Mouse (Mus musculus) layer of hippocampus, postnatal 36 days (tissue): Measurements from ENCODE around the gene Parl. TPM values are rescaled to one million over a fixed set of nuclear protein-coding genes. Genes with fewer than 3 reads are reported as not detected.
A peak's percentile ranks its signal among the peaks of the same experiment; 100 is the strongest.

Experiments
- DNase-seq, 2 experiments: peaks; one replicate each; pipeline ENCODE4 v3.0.0; 2022
- total RNA-seq, 2 experiments: library from RNA; stranded (reverse); gene quantifications; 2 replicates each; pipeline ENCODE4 v1.2.3; 2021

The Parl gene
- 10 to 100 TPM; 56.2 to 61.9 TPM for total RNA-seq

DNA sequence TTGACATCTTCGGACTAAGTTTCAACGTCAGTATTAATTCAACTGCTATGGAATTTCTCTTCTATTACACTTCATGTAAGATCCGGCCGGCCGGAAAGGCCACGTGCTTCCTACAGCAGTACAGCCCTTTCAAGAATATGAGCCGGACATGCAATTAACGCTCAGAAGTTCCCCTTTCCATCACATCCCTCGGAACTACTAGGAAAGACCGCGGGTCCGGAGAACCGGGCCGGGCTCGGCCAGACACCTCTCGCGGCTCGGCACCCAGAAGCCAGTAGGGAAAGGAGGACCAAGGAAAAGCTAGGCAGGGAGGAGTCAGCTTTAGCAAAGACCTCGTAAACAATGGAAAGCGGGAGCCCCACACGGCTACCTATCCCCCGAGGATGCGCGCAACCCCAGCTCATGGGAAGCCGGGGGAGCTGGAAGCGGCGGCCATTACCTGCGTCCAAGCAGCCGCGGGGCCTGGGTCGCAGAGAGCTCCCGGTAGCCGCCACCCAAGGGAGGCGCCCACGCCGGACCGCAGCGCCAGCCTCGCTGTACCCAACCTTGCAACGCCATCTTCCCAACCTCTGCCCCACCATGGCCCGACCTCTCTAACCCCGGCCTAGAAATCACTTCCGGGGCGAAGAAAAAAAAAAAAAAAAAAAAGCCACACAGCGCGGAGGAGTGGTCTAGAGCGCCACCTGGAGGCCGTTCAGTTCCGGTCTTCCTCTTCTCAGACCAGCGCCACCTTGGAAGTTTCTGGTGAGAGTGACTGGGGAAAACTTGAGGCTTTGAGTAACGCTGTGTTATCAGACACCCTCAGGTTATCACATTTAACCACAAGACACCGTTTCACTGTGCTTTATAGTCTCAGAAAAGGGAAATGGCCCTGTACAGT is at the start of gene Parl:
Gene Parl (minus strand): TSS at position 618 of the 880 bp plus-strand sequence.
- peak; percentile 71 to 72 for DNase-seq

DNA sequence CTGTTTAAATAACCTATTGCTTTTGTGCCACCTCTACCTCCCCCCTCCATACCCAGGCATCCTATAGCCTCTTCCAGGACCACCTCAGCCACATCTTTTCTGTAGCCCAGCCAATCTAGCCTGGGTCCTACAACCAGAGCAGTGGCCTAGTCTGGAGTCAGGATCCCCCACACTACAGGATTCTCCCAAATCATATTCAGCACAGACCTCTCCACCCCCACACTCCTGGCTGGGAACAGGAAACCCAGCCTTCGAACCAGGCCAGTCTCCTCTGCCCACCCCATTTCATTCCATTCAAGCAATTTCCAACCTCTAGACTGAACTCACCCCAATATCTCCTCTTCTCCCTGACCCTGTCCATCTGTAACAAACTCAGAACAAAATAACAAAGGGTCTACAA is 43.3 kb upstream of the Parl start:
- DNase-seq, result no peak

DNA sequence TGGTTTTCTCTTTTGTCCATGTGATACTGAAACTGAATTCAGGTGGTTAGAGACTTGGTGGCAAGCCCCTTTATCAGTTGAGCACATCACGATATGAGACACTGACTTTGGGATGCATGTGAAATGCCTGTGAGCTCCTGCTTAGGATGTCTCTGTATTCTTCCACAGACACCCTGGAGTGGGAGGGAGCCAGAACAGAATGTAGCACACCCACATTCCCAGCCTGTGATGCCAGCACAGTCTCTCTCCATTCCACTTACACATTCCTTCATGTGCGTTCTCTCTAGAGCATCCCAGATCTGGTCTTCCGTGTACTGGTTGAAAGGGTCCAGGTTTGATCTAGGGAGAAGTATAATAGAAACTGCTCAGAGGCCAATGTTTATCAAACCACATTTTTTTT is 36.4 kb upstream of the Parl start:
- peak; percentile 61 to 62 for DNase-seq

DNA sequence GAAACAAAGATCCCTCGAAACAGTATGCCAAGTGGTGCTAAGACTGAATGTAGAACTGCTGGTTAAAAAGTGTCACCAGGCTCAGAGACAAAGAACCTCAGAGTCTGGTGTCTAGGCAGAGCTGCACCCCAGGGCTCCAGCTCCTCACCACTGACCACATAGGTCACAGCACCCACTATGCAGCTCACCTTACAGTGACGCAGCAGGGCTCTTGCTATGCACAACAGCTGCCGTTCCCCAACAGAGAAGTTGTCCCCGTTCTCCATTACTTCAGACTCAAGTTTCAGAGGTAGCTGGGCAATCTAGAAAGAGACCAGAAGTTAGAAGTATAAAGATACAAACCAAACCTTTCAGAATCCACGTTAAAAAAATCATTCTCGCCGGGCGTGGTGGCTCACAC is 32.7 kb upstream of the Parl start:
- no peak for DNase-seq

DNA sequence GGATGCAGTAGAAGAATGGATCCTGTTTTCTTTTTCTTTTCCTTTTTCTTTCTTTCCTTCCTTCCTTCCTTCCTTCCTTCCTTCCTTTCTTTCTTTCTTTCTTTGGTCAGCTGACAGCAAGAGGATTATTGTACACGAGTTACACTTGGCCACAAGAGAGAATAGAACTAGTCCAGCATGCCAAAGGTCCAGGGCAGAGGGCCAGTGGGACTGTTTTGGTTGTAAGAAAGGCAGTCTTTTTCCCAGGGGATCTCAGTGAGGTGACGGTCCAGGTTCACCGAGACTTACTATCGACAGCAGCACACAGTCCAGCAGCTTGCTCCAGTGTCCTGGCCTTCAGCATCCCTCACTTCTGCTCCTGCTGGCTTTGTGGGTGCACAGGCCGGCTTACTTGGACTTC is 26.1 kb upstream of the Parl start:
- no peak for DNase-seq

DNA sequence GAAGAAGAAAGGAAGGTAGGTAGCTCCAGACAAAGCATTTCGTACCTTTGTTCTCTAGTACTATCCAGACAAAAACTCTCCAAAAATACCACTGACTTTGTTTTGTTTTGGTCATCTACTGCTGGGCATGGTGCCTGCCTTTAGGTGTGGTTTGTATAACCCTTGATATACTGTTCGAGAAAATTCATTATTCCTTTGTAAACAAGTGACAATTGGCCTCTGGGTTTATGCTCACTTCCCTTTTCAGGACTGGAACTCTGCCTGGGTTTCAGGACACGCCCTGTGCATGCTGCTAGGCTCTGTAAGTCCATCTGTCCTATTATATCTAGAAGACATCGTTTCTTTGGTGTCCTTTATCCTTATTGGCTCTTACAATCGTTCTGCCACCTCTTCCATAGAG is 23.1 kb upstream of the Parl start, which contains the start of gene Cyp2ab1:
Gene Cyp2ab1 (minus strand): TSS at position 119 of the 400 bp plus-strand sequence.
- DNase-seq, result no peak

DNA sequence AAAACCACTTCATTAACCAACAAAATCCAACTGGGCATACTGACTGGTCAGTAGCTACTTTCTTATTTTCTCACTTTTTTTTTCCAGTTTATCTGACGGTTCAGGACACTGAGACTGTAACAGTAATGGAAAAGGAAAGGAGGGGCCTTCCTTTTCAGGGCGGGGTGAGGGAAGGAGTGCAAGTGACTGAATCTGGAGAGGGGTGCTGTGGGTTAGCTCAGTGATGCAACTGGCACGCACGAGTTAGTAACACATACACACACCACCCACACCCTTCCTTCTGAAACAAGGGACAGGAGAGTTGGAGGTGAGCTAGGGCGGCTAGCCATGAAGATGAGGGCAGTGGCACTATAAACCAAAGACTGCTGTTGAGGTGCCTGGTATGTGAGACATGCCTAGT is 21.7 kb upstream of the Parl start:
- no peak for DNase-seq

DNA sequence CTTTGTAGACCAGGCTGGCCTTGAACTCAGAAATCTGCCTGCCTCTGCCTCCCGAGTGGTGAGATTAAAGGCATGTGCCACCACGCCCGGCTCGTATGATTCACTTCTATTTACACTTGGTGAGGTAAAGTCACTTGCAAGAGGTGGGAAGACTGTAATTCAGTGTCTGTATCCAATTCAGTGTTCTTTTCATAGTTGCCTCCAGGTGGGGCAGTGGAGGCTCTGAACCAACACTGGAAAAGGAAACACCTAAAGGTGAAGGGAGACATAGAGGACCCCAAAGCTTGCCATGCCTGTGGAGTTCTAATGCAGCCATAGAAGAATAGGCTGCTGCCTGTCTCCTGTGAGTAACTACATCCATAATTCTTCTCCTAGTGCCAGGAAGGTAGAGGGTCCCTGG is 20.1 kb upstream of the Parl start:
- DNase-seq, result no peak

DNA sequence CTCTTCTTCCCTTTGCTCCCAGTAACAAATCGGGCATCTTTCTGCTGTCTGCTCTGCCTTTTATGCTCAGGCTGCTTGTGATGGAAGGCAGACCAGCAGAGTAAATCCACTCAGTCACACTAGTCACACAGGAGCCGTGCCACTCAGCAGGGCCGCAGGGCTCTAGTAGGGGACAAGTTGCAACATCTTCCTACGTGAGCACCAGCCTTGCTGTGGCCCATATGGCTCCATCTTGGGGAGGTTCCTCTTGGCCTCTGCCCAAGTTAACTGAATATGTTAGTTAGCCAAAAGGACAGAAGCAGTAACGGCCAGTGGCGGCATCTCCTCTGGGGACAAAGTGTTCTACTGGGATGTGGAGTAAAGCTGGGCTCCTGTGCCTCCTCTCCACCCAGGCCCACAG is 14.6 kb upstream of the Parl start:
- DNase-seq, result no peak

DNA sequence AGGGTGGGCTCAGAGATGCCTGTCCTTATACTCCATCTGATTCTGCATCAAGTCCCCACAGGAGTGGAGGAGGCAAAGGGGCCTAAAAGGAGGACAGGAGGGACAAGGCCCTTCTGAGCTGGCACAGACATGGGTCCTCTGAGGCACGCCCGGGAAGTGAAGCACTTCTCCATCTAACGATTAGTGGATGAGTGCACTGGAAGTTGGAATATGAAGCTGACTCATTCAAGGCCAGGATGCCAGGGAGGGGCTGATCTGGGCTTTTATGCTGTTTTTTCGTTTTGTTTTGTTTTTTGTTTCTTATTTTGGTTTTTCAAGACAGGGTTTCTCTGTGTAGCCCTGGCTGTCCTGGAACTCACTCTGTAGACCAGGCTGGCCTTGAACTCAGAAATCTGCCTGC is 13.1 kb upstream of the Parl start:
- DNase-seq, result no peak

DNA sequence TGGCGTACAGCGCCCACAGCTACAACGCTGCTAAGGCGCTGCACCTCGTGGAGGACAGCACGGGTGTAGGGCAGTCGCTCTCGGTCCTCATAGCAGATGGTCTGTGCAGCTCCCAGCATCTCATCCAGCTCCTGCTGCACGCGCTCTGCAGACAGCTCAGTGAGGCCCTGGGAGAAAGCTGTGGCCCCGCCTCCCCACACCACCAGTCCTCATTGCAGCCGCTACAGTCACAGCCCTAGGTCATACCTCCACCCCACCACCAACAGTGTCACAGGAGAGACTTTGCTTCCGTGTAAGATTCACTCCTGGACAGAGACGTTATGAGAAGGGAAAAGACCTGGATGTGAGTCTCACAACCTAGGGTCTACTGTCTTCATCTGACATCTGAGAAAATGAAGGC is 10.1 kb upstream of the Parl start:
- no peak for DNase-seq

DNA sequence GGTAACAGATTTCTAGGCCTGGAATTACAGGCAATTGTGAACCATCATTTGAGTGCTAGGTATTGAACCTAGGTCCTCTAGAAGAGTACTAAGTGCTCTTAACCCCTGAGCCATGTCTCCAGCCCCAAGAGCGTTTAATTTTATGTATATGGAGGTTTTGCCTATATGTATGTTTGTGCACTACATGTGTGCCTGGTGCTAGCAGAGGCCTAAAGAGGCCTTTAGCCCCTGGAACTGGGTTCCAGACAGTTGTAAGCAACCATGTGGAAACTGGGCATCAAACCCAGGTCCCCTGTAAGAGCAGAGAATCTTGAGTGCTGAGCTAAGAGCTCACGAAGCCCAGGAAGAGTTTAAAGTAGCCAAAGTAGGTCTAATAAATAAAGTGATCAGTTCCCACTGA is 2.1 kb downstream of the Parl start:
- DNase-seq, result no peak

DNA sequence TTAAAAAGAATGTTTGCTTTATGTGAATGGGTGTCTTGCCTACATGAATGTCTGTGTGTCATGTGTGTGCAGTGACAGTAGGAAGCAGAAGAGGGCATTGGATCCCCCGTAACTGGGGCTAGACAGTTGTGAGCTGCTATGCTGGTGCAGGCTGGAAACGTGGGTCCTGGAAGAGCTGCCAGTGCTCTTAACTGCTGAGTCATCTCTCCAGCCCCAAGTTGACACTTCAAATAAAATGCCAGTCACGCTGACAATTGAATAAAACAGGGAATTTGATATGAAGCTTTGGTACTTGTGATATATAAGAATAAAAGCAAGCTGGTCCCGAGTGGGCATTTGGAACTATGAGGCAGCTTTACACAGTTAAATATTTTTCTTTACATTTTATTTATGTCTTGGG is 21.9 kb downstream of the Parl start:
- DNase-seq, result no peak

DNA sequence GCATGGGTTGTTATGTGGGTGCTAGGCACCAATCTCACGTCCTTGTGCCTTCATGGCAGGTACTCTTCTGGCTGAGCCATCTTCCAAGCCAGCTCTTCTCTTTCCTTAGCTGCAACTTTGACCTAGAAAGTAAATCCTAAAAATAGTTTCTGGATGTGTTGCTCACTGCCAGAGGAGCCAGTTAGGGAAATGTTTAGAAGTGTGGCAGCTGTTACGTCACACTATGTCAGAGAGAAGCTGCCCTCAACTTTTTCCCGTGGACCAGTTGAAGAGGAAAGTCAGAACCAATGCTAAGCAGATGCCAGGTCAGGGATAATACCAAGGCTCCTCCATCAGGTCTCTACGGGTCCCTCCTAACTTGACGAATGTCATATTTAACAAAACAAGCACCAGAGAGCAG is 22.8 kb downstream of the Parl start:
- no peak for DNase-seq

DNA sequence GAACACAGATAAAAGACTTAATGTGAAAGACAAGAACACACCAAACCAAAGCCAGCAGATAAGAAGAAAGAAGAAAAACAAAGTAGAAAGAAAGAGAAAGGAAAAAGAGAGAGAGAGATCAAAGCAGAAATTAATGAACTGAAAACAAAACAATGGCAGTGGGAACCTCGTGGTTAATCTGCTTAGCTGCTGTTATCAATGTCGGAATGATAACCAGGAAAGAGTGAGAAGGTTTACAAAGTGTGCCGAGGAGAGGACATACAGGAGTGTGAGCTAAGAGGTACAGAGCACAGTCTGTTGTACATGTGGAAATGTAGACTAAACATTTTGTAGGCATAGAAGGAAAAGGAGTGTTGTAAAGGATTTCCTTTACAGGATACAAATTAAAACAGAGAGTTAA is 29.2 kb downstream of the Parl start:
- DNase-seq, result no peak

DNA sequence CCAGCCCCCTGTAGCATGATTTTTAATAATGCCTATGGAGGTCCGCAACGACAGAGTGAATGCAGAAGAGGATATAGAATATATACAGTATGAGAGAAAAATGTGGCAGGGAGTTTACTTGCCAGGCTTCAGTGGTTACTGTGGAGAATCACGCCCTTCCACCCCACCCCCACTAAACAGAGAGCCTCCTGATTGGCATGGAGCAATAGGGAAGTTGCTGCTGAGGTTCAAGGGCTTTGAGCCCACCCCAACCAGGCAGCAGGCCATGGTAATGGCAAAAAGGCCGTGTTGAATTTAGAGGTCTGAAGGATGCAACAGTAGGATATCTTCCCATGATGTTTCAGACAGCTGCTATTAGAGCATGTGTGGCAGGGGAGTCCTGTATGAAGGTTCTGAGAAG is 30.8 kb downstream of the Parl start:
- DNase-seq, result no peak

DNA sequence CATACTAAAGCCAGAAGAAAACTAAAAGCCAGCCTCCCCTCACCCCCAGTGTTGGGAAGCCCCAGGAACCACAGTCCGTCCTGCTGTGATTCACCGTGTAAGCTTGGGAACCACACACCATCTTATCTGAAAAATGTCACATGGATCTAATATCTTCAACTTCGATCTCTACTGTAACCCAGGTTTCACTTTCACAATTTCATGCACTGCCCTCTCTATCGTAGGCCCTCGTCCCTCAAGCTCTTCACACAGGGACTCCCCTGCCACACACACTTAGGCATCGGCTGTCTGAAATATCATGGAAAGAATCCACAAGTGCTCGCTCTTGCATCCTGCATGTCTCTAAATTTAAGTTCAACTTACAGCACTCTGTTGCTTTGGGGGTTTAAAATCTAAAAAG is 37.1 kb downstream of the Parl start:
- DNase-seq, result no peak

DNA sequence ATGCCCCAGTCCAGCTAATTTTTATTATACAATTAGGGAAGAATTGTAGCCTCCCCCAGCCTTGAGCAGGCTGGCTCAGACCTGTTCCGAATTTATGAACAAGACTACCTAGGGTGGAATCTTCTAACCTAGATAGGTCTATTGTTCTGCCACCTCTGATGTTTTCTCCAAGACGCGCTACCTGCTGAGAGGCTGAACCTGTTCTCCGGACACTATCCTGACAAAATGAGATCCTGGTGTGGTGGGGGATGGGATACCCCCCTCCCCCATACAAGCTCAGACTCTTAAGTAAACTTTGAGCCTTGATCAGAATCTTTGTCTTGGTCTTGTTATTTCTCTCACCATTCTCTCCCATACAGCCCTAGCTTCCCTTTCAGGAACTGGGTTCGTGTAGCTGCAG is 44.3 kb downstream of the Parl start:
- DNase-seq, result no peak

DNA sequence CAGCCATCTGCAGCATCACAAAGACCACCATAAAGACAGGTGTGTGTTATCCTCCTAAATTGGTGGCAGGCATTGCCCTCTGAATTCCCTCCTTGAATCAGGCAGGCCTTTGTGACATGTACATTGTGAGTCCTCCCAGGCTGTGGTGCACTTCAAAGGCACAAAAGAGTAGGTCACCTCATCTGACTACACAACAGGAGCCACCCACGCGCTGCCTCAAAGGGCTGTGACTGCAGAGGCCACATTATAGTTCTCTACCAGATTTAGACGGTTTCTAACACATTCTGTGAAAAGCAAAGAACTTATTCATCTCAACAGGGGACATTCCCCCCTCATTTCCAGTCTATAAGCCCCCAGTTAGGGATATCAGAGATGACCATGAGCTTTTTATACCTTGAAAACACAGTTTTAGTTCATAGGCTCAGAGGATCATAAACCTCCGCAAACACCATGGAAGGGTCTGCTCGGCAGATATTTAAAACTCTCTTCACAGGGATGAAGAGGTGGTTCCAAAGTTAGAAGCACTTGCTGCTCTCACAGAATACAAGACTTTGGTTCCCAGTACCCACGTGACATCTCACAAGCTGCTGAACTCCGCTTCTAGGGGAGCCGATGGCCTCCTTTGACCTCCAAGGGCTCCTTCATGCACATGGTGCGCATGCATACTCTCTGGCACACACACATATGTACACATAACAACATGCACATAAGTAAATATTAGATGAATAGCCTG is 53.6 kb downstream of the Parl start:
- no peak for DNase-seq

DNA sequence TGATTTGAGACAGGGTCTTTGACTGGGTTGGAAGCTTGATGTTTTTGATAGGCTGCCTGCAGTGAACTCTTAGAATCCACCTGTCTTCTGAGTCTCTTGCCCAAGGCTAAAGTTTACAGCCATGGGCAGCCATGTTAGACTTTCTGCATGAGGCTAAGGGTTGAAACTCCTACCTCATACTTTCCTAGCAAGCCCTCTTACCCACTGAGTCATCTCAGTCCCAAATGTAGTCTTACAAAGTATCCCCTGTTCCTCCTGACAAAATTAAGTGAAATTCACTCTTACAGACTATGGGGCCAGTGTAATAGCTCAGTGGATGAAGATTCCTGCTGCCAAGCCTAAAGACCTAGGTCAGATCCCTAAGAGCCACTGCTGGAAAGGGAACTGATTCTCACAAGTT is 55.1 kb downstream of the Parl start:
- no peak for DNase-seq

DNA sequence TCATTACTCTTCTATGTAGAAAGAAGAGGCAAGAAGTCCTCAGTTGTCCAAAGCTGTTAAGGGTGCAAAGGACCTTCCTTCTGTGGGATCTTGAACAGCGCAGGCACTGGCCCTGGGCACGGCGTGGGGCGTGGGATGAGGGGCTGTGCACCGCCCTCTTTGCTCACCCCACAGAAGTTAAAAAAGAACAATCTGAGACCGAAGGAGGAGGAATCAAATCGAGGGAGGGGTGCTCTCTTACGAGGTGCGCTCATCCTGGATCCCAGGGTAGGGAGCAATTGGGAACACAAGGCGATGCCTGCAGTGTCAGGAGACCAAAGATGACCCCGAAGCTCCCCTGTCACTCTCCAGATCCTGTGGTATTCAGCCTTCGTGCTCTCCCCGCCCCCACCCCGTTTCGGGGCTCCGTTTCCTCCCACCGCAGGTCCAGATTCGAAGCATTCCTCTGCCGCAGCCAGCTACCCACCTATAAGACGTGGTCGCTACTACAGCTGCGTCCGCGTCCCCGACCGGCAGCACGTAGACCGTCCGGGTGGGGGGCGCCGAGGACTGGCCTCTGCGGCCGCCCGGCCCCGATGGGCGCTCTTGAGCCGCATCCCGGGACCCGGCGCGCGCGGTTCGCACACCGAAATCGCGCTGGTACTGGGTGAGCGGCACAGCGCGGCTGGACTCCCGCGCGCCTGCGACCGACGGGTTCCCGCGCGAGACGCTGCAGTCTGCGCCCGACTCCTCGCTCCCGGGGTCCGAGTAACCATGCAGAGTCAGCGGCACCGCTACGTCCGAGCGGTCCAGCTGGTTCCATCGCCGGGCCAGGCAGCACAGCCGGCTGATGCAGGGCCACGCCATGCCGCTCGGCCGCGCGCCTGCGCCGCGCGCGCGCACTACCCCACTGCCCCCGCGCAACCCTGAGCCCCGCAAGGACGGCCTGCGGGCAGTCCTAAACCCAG is 61.4 kb downstream of the Parl start, which contains the start of gene Map6d1:
Gene Map6d1 (minus strand): TSS at position 891 of the 947 bp plus-strand sequence.
- DNase-seq, result peak; percentile 69 to 70

DNA sequence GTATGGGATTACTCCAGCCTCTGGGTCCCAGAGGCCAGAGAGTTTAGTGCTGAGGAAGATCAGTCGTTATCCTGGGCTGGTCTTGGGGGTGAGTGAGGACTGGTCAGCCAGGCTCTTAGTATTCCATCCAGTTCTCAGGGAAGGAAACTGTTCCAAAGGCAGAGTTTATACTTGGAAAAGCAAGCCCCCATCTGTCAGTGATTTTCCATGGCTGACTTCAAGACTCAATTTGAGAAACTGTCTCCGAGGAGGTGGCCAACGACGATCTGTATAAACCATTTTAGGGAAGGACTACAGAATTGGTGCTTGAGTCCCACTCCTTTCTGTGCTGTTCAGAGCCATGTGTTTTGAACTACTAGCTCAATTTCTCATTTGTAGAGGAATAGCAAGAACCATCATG is 63.5 kb downstream of the Parl start:
- no peak for DNase-seq

DNA sequence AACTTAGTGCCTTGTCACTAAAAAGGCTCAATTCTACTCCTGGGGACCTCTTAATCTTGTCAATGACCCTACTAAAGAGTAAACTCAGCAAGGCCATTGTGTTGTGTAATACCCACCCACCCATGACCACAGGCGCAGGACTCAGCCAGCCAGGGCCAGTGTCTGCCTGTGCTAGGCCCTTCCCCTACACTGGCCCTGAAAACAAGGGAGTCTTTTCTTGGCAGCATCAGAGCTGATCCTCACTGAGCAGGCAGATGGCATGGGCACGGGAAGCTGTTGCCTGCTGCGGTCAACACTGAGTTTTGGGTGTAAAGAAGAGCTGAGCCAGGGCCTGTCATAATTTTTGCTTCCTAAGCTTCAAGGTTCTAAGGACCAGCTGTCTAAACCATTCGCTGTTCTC is 64.8 kb downstream of the Parl start:
- peak; percentile 42 to 52 for DNase-seq
